Mouse (Mus musculus) forebrain, embryonic 10.5 days (tissue): ENCODE results near the gene Rcc1. TPM values are rescaled to one million over a fixed set of nuclear protein-coding genes. Genes with fewer than 3 reads are reported as not detected.

Source experiments
- polyA plus RNA-seq: library from polyadenylated mRNA; unstranded; fragments of >200 nt; fragmentation: Nextera tagmentation; extraction: Ambion mirVana; gene quantifications from 2 replicates; pipeline ENCODE4 v1.2.1, GENCODE M21; 2016

The Rcc1 gene
- polyA plus RNA-seq, 1 experiment from 2014 or later, result 193 TPM

Other genes with a start within 250 kb of the Rcc1 start
- gene Oprd1, start 209.1 kb downstream of the Rcc1 start, polyA plus RNA-seq, result 0.11 TPM in 1 of 2 replicates, not detected in the other
- 142 and 151 TPM in 2 replicates for gene Ythdf2, start 141.3 kb downstream of the Rcc1 start, polyA plus RNA-seq
- 45.4 and 50.6 TPM in 2 replicates for gene Gmeb1, start 92.0 kb downstream of the Rcc1 start, polyA plus RNA-seq
- gene Taf12, start 79.2 kb downstream of the Rcc1 start, polyA plus RNA-seq, result 71.0 and 73.1 TPM in 2 replicates
- gene Rab42, start 50.2 kb downstream of the Rcc1 start, polyA plus RNA-seq, result 0.97 and 1.2 TPM in 2 replicates
- 91.4 and 91.8 TPM in 2 replicates for gene Trnau1ap, start 24.1 kb downstream of the Rcc1 start, polyA plus RNA-seq
- gene Phactr4, start 68.9 kb upstream of the Rcc1 start, polyA plus RNA-seq, result 22.5 and 24.7 TPM in 2 replicates
- gene Med18, start 110.3 kb upstream of the Rcc1 start, polyA plus RNA-seq, result 39.8 and 41.8 TPM in 2 replicates
- 12.0 and 13.5 TPM in 2 replicates for gene Sesn2, start 156.9 kb upstream of the Rcc1 start, polyA plus RNA-seq
- 896 and 909 TPM in 2 replicates for gene Atpif1, start 180.1 kb upstream of the Rcc1 start, polyA plus RNA-seq
- gene Dnajc8, start 181.9 kb upstream of the Rcc1 start, polyA plus RNA-seq, result 211 and 220 TPM in 2 replicates
- 0.28 and 0.32 TPM in 2 replicates for gene Ptafr, start 210.5 kb upstream of the Rcc1 start, polyA plus RNA-seq